ENCODE assay signal across 12 mouse cellular contexts in genomic region chr13:93307700-93308099, GRCm38 (mm10). TPM values are rescaled to one million over a fixed set of nuclear protein-coding genes. Genes with fewer than 3 reads are reported as not detected.
DNase-seq lines count a peak whose midpoint lies in the region; ATAC-seq and TF ChIP-seq lines count a peak whose summit lies in the region.
"Had no signal": no experiment of that assay in that cellular context is flagged by ENCODE, and none has a peak within 500 bp of the region (broad histone marks: within the 10 kb centered on the region; RNA-seq: fewer than 3 reads in every experiment).

No protein-coding gene starts in this region.

- no peak for DNase-seq in heart, adult 2 months
- no peak for DNase-seq in heart, postnatal 36 days
- DNase-seq in frontal cortex, postnatal 25 days (ENCODE audit: low spot score in 2 of 2) = no peak
- no peak for DNase-seq in kidney, postnatal 14 days
- DNase-seq in thymus, adult 2 months = no peak
- DNase-seq: adrenal gland, postnatal 25 days; kidney, adult 18-20 months; liver, postnatal 0 days had no signal

- peaks cover 7% of the 10 kb centered on the region for H3K79me3 ChIP-seq in C2C12 (ENCODE audit: low read depth)

- no peak for ATAC-seq in forebrain, embryonic 12.5 days (ENCODE audit: low FRiP score)
- ATAC-seq in limb, embryonic 15.5 days (ENCODE audit: insufficient number of reproducible peaks, low FRiP score, low TSS enrichment, low read depth) = no peak
- ATAC-seq: liver, postnatal 0 days had no signal

- no peaks in the 10 kb centered on the region for H3K27me3 ChIP-seq in heart, adult 2 months (ENCODE audit: control insufficient read depth, insufficient read depth, low read length)
- H3K27me3 ChIP-seq in C2C12 (ENCODE audit: control insufficient read depth, insufficient read depth, insufficient read length) = no peaks in the 10 kb centered on the region
- H3K27me3 ChIP-seq in forebrain, embryonic 12.5 days = no peaks in the 10 kb centered on the region
- H3K27me3 ChIP-seq in limb, embryonic 15.5 days = no peaks in the 10 kb centered on the region
- H3K27me3 ChIP-seq in thymus, adult 2 months (ENCODE audit: control insufficient read depth, insufficient read depth, low read length) = no peaks in the 10 kb centered on the region; the same call in 1 of the 2 replicates
- H3K27me3 ChIP-seq: CH12.LX had no signal

- 56% methylated on average over 7 of the region's 7 CpGs for WGBS in heart, adult 2 months
- WGBS in forebrain, embryonic 12.5 days = 44% methylated on average over 7 of the region's 7 CpGs
- 18% methylated on average over 7 of the region's 7 CpGs for WGBS in limb, embryonic 15.5 days
- WGBS in thymus, adult 2 months = 88% methylated on average over 7 of the region's 7 CpGs

- intact Hi-C loops in heart, adult 2 months (cut with DNase I) = loop anchor here (5.0 to 10.0 kb wide), 2 partner anchors 95 to 977 kb away; partner anchors contain the start of gene Scamp1
- intact Hi-C loops in heart, postnatal 36 days (cut with DNase I) = loop anchor here (5.0 kb wide), 2 partner anchors 90 to 170 kb away; no protein-coding TSS in a partner anchor

- no peak for TF ChIP-seq EP300 in heart, adult 2 months (IDR thresholded peaks at IDR 0.05; ENCODE audit: insufficient read depth, low read depth, low read length)

- H3K9ac ChIP-seq in heart, adult 2 months (ENCODE audit: low read depth, low read length) = no peak overlapping the region; the same call in 1 of the 2 replicates
- no peak overlapping the region for H3K9ac ChIP-seq in forebrain, embryonic 12.5 days
- no peak overlapping the region for H3K9ac ChIP-seq in limb, embryonic 15.5 days
- H3K9ac ChIP-seq: liver, postnatal 0 days had no signal

- no peaks in the 10 kb centered on the region; the same call in 1 of the 2 replicates for H3K36me3 ChIP-seq in heart, adult 2 months (ENCODE audit: control insufficient read depth, insufficient read depth, low read length)
- no peaks in the 10 kb centered on the region for H3K36me3 ChIP-seq in C2C12 (ENCODE audit: control insufficient read depth, insufficient read depth)
- H3K36me3 ChIP-seq in forebrain, embryonic 12.5 days (replicated peaks) = no peaks in the 10 kb centered on the region
- no peaks in the 10 kb centered on the region for H3K36me3 ChIP-seq in limb, embryonic 15.5 days
- no peaks in the 10 kb centered on the region for H3K36me3 ChIP-seq in thymus, adult 2 months (ENCODE audit: control insufficient read depth, insufficient read depth, low read length)

- H3ac ChIP-seq in C2C12 (ENCODE audit: control insufficient read depth, insufficient read length, low read depth) = no peak overlapping the region

- TF ChIP-seq POLR2A in heart, adult 2 months (IDR thresholded peaks at IDR 0.05; ENCODE audit: insufficient read depth, low read depth, low read length) = no peak
- TF ChIP-seq POLR2A in thymus, adult 2 months (IDR thresholded peaks at IDR 0.05; ENCODE audit: control insufficient read depth, extremely low read depth, insufficient read depth, low read length, poor library complexity) = no peak

- peak overlapping the region; percentile 98 for H3K27ac ChIP-seq in heart, adult 2 months
- H3K27ac ChIP-seq in forebrain, embryonic 12.5 days = no peak overlapping the region
- H3K27ac ChIP-seq in limb, embryonic 15.5 days = no peak overlapping the region
- no peak overlapping the region for H3K27ac ChIP-seq in thymus, adult 2 months (ENCODE audit: control insufficient read depth, insufficient read depth, low read length)

- H3K9me3 ChIP-seq in forebrain, embryonic 12.5 days = no peaks in the 10 kb centered on the region
- no peaks in the 10 kb centered on the region for H3K9me3 ChIP-seq in limb, embryonic 15.5 days

- TF ChIP-seq CTCF in heart, adult 2 months (IDR thresholded peaks at IDR 0.05) = no peak
- TF ChIP-seq CTCF in C2C12 (IDR thresholded peaks at IDR 0.05; ENCODE audit: control insufficient read depth, insufficient read depth, insufficient read length) = no peak
- TF ChIP-seq CTCF in thymus, adult 2 months (IDR thresholded peaks at IDR 0.05; ENCODE audit: borderline replicate concordance, control insufficient read depth, extremely low read depth, insufficient read depth, low read length, poor library complexity) = no peak

- H3K4me2 ChIP-seq in forebrain, embryonic 12.5 days = peak overlapping the region; percentile 3; the same call in 1 of the 2 replicates
- peak overlapping the region; percentile 8; the same call in 1 of the 2 replicates for H3K4me2 ChIP-seq in limb, embryonic 15.5 days

- H3K4me3 ChIP-seq in heart, adult 2 months = peak overlapping the region; percentile 78
- H3K4me3 ChIP-seq in C2C12 (ENCODE audit: insufficient read depth, poor library complexity, severe bottlenecking) = no peak overlapping the region
- no peak overlapping the region for H3K4me3 ChIP-seq in forebrain, embryonic 12.5 days (replicated peaks)
- no peak overlapping the region for H3K4me3 ChIP-seq in limb, embryonic 15.5 days
- H3K4me3 ChIP-seq in thymus, adult 2 months (ENCODE audit: control insufficient read depth, insufficient read depth, low read length) = no peak overlapping the region

- peaks cover 3% of the 10 kb centered on the region for H3K4me1 ChIP-seq in heart, adult 2 months (ENCODE audit: control insufficient read depth, insufficient read depth, low read length)
- H3K4me1 ChIP-seq in forebrain, embryonic 12.5 days = peaks cover 41% of the 10 kb centered on the region
- peaks cover 11% of the 10 kb centered on the region; the same call in 1 of the 2 replicates for H3K4me1 ChIP-seq in limb, embryonic 15.5 days
- H3K4me1 ChIP-seq in thymus, adult 2 months (replicated peaks; ENCODE audit: control insufficient read depth, insufficient read depth, low read length) = peaks cover 2% of the 10 kb centered on the region; the same call in 1 of the 2 replicates

- H3K79me2 ChIP-seq in heart, adult 2 months (replicated peaks; ENCODE audit: control insufficient read depth, insufficient read depth, low read length) = no peaks in the 10 kb centered on the region
- peaks cover 40% of the 10 kb centered on the region for H3K79me2 ChIP-seq in C2C12 (ENCODE audit: control insufficient read depth, insufficient read depth)

TF ChIP-seq in C2C12, 6 proteins besides CTCF, POLR2A, EP300 and RAD21:
- TF ChIP-seq USF1 (IDR thresholded peaks at IDR 0.05; ENCODE audit: low read depth) (no peak), CEBPB (IDR thresholded peaks at IDR 0.05; ENCODE audit: low read depth) (no peak), MYOD1 (IDR thresholded peaks at IDR 0.05; ENCODE audit: control insufficient read depth, insufficient read length, low read depth) (peak; percentile 79), MYOG (IDR thresholded peaks at IDR 0.05; ENCODE audit: control insufficient read depth, extremely low read depth, insufficient read length) (no peak), FOSL1 (IDR thresholded peaks at IDR 0.05; ENCODE audit: insufficient read depth, low read length, poor library complexity, severe bottlenecking) (no peak), MAX (IDR thresholded peaks at IDR 0.05) (no peak)

RNA-seq across cellular contexts. Expression of gene Homer1, which starts 8.3 kb away (rescaled TPM):
- 10 to 100 TPM; 54.8 to 64.0 TPM for total RNA-seq in heart, adult 2 months (2021)
- polyA plus RNA-seq in heart, adult 2 months (2012; rRNA removed) = 6.6 and 19.9 TPM in 2 replicates
- total RNA-seq in heart, postnatal 36 days (2021) = 10 to 100 TPM; 49.5 to 66.8 TPM
- polyA plus RNA-seq in C2C12 (2012; fragmentation: generic; extraction: Trizol) = 4.8 TPM
- polyA plus RNA-seq in forebrain, embryonic 12.5 days (2016; fragmentation: Nextera tagmentation; extraction: Ambion mirVana) = 14.3 and 16.2 TPM in 2 replicates
- 4.2 and 4.7 TPM in 2 replicates for polyA plus RNA-seq in limb, embryonic 15.5 days (2015; fragmentation: Nextera tagmentation; extraction: Ambion mirVana)
- 2.5 and 3.5 TPM in 2 replicates for polyA plus RNA-seq in thymus, adult 2 months (2012; rRNA removed)
